Mouse (Mus musculus): ENCODE results near the gene Cwc22. TPM values are rescaled to one million over a fixed set of nuclear protein-coding genes. Genes with fewer than 3 reads are reported as not detected.
A peak's percentile ranks its signal among the peaks of the same experiment; 100 is the strongest.

The Cwc22 gene
- polyA plus RNA-seq, 1 experiment from 2014 or later, result 14.9 TPM

DNA sequence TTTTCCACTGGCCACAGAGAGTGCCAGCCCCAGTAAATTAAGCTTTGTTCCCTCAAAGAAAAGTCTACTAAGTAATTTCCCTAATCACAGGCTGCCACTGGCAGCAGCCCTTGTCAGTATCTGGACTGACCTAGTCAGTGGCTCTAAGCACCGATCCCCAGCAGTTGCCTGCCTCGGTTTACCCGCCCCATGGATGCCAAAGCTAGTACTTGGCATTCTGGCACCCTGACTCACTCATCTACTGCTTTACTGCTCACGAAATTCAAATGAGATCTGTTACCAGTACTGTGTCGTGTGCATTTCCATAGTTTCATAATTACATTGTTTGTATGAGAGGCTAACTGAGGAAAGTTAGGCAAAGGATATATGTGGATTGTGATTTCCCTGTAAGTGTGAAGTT lies 44.9 kb downstream of the Cwc22 start:
- no peaks in the 10 kb centered on the region for H3K4me1 ChIP-seq (ENCODE audit: insufficient read depth, low read depth, low read length)
- H3K27me3 ChIP-seq (replicated peaks; ENCODE audit: insufficient read depth, low read length), result no peaks in the 10 kb centered on the region
- DNase-seq (ENCODE audit: low spot score) (no peak), ATAC-seq (no peak)
- H3K27ac ChIP-seq (ENCODE audit: low read length), result no peak overlapping the region
- WGBS, result 95% methylated on average over 5 of the region's 5 CpGs
- H3K36me3 ChIP-seq (ENCODE audit: insufficient read depth, low read length), result peaks cover 42% of the 10 kb centered on the region; the same call in 1 of the 2 replicates
- no peak overlapping the region for H3K9ac ChIP-seq (replicated peaks; ENCODE audit: low read depth)
- no peak overlapping the region for H3K4me3 ChIP-seq (ENCODE audit: low read depth, low read length)
- TF ChIP-seq EP300 (IDR thresholded peaks at IDR 0.05), result no peak
- no peak for TF ChIP-seq CTCF (IDR thresholded peaks at IDR 0.05)
- H3K4me2 ChIP-seq (replicated peaks; ENCODE audit: low read depth, low read length), result no peak overlapping the region
- no peaks in the 10 kb centered on the region for H3K9me3 ChIP-seq (ENCODE audit: low read length)

- Histone ChIP-seq H3K4me1 (ENCODE audit: insufficient read depth, low read depth, low read length) (no peaks in the 10 kb centered on the region), H3K27ac (ENCODE audit: low read length) (no peak overlapping the region), H3K4me3 (ENCODE audit: low read depth, low read length) (no peak overlapping the region), H3K4me2 (replicated peaks; ENCODE audit: low read depth, low read length) (no peak overlapping the region), H3K36me3 (ENCODE audit: insufficient read depth, low read length) (peaks cover 41% of the 10 kb centered on the region; the same call in 1 of the 2 replicates), H3K9me3 (ENCODE audit: low read length) (no peaks in the 10 kb centered on the region), H3K9ac (replicated peaks; ENCODE audit: low read depth) (no peak overlapping the region), H3K27me3 (replicated peaks; ENCODE audit: insufficient read depth, low read length) (no peaks in the 10 kb centered on the region)
- ATAC-seq (no peak), DNase-seq (ENCODE audit: low spot score) (no peak)
- TF ChIP-seq CTCF (IDR thresholded peaks at IDR 0.05) (no peak), EP300 (IDR thresholded peaks at IDR 0.05) (no peak)
- 94% methylated on average over 5 of the region's 5 CpGs for WGBS
These were observed 45.4 kb downstream of the Cwc22 start for GRCm38 (mm10) chr2:77900741-77901140.

DNA sequence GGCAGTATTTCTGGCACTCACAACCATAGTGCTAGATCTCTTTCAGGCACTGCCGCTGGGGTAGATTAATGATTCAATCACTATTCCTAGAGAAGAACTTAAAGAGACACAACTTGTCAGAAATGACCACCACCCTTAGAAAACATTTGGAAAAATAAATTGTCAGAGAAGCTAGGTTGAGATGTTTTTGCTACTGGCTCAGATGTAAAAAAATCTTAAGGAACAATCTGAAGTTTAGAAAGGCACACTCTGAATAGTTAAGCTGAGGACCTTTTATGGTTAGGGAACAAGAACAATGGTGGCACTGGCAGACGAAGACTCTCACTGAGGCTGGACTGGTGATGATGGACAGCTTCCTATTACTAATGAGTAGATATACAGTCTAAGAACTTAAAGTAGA lies 46.1 kb downstream of the Cwc22 start:
- Histone ChIP-seq H3K9ac (replicated peaks; ENCODE audit: low read depth) (no peak overlapping the region), H3K4me2 (replicated peaks; ENCODE audit: low read depth, low read length) (no peak overlapping the region), H3K9me3 (ENCODE audit: low read length) (no peaks in the 10 kb centered on the region), H3K4me1 (ENCODE audit: insufficient read depth, low read depth, low read length) (no peaks in the 10 kb centered on the region), H3K27ac (ENCODE audit: low read length) (no peak overlapping the region), H3K4me3 (ENCODE audit: low read depth, low read length) (no peak overlapping the region), H3K36me3 (ENCODE audit: insufficient read depth, low read length) (peaks cover 37% of the 10 kb centered on the region; the same call in 1 of the 2 replicates), H3K27me3 (replicated peaks; ENCODE audit: insufficient read depth, low read length) (no peaks in the 10 kb centered on the region)
- WGBS, result 79% methylated on average over 2 of the region's 2 CpGs
- no peak for DNase-seq (ENCODE audit: low spot score)
- ATAC-seq, result no peak
- TF ChIP-seq CTCF (IDR thresholded peaks at IDR 0.05) (no peak), EP300 (IDR thresholded peaks at IDR 0.05) (no peak)

DNA sequence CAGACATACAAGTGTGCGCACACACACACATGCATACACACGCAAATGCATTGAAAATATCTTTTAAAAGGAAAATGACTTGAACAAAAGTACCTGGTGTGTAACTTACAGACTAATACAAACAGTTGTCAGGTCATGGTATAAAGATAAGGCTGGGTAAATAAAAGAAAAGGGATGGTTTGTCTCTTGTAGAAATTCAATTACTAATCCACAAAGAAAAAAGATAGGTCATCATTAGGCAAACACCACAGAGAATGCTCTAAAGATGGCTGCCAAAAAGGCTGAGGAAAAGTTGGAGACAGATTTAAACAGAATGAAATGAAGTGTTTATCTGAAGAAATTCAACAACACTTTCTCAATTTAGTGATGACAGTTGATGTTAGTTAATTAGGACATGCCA lies 47.7 kb downstream of the Cwc22 start:
- H3K36me3 ChIP-seq (ENCODE audit: insufficient read depth, low read length), result peaks cover 32% of the 10 kb centered on the region; the same call in 1 of the 2 replicates

DNA sequence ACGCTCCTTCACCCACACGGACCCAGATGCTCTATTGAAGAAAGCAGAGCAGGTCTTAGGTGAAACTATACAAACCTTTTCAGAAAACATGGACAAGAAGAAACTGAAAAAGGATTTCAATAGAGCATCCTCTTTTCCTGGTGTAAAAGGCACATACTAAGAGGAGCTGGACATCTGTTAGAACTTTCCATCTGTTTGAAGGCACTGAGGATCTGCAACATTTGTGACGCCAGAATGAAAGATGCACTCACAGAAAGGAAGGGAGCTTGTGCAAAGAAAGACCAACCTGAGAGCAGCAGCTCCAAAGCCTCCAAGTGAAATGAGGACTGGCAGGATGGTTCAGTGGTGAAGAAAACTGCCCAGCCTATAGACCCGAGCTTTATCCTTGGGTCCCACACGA lies 48.2 kb downstream of the Cwc22 start:
- H3K27ac ChIP-seq (ENCODE audit: low read length), result no peak overlapping the region
- no peaks in the 10 kb centered on the region for H3K9me3 ChIP-seq (ENCODE audit: low read length)
- peaks cover 28% of the 10 kb centered on the region; the same call in 1 of the 2 replicates for H3K36me3 ChIP-seq (ENCODE audit: insufficient read depth, low read length)
- H3K4me2 ChIP-seq (replicated peaks; ENCODE audit: low read depth, low read length), result no peak overlapping the region
- no peak for TF ChIP-seq CTCF (IDR thresholded peaks at IDR 0.05)
- no peak for TF ChIP-seq EP300 (IDR thresholded peaks at IDR 0.05)
- H3K4me1 ChIP-seq (ENCODE audit: insufficient read depth, low read depth, low read length), result no peaks in the 10 kb centered on the region
- WGBS, result 79% methylated on average over 5 of the region's 5 CpGs
- H3K27me3 ChIP-seq (replicated peaks; ENCODE audit: insufficient read depth, low read length), result no peaks in the 10 kb centered on the region
- no peak overlapping the region for H3K9ac ChIP-seq (replicated peaks; ENCODE audit: low read depth)
- ATAC-seq (no peak), DNase-seq (ENCODE audit: low spot score) (no peak)
- H3K4me3 ChIP-seq (ENCODE audit: low read depth, low read length), result no peak overlapping the region

More for the DNA sequence above, 47.7 kb downstream of the Cwc22 start:
- Histone ChIP-seq H3K27ac (ENCODE audit: low read length) (no peak overlapping the region), H3K27me3 (replicated peaks; ENCODE audit: insufficient read depth, low read length) (no peaks in the 10 kb centered on the region), H3K9me3 (ENCODE audit: low read length) (no peaks in the 10 kb centered on the region), H3K4me1 (ENCODE audit: insufficient read depth, low read depth, low read length) (no peaks in the 10 kb centered on the region), H3K4me2 (replicated peaks; ENCODE audit: low read depth, low read length) (no peak overlapping the region), H3K4me3 (ENCODE audit: low read depth, low read length) (no peak overlapping the region), H3K9ac (replicated peaks; ENCODE audit: low read depth) (no peak overlapping the region)
- no peak for ATAC-seq
- peak; percentile 7 for DNase-seq (ENCODE audit: low spot score)
- TF ChIP-seq CTCF (IDR thresholded peaks at IDR 0.05) (no peak), EP300 (IDR thresholded peaks at IDR 0.05) (no peak)
- 94% methylated on average over 2 of the region's 2 CpGs for WGBS

GRCm38 (mm10) chr2:77897558-77897899 lies 48.6 kb downstream of the Cwc22 start:
- 85% methylated on average over 3 of the region's 3 CpGs for WGBS
- peaks cover 23% of the 10 kb centered on the region; the same call in 1 of the 2 replicates for H3K36me3 ChIP-seq (ENCODE audit: insufficient read depth, low read length)
- H3K9ac ChIP-seq (replicated peaks; ENCODE audit: low read depth), result no peak overlapping the region
- H3K4me2 ChIP-seq (replicated peaks; ENCODE audit: low read depth, low read length), result no peak overlapping the region
- no peaks in the 10 kb centered on the region for H3K9me3 ChIP-seq (ENCODE audit: low read length)
- no peaks in the 10 kb centered on the region for H3K27me3 ChIP-seq (replicated peaks; ENCODE audit: insufficient read depth, low read length)
- ATAC-seq, result no peak
- H3K27ac ChIP-seq (ENCODE audit: low read length), result no peak overlapping the region
- H3K4me1 ChIP-seq (ENCODE audit: insufficient read depth, low read depth, low read length), result no peaks in the 10 kb centered on the region
- TF ChIP-seq CTCF (IDR thresholded peaks at IDR 0.05) (no peak), EP300 (IDR thresholded peaks at IDR 0.05) (no peak)
- DNase-seq (ENCODE audit: low spot score), result no peak
- no peak overlapping the region for H3K4me3 ChIP-seq (ENCODE audit: low read depth, low read length)

Data from lung, postnatal 0 days (tissue).